Mouse (Mus musculus): ENCODE data around the gene Cdkn1b. TPM values are rescaled to one million over a fixed set of nuclear protein-coding genes. Genes with fewer than 3 reads are reported as not detected.

The Cdkn1b gene
- total RNA-seq, 2 experiments from 2014 or later = 42.0 to 42.4 TPM

DNA sequence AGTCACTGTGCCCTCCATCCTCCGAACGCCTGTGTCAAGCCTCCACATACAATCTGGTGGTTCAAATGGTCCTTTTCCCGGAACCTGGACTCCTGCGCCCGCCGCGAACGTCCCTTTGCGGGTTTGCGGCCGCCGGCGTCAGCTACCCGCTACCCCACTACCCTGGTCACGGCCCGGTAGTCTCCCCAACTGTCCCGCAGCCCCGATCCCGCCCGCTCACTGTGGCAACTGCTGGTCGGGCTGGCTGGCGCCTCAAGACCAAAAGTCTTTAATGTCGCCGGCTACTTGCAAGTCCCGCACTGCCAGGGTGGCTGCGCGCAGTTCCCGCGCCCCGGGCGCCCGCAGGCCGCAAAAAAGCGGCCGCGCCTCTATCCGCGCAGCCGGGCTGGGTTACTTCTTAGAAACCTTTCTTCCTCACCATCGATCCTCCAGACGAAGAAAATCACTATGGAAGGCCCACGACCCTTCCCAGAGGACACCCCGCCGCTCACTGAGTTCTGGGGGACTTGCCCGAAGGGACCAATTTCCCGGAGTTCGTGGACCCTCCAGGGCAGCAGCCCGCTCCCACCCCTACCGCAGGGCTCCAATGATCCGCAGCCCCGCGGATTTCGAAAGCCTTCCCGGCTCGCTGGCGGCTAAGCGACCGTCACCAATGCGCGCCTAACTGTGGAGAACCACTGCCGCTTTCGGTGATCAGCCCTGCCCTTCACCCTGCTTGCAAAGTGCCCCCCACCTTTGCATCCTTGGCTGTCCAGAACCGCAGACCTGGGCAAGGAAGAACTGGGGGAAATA lies 6.8 kb downstream of the Cdkn1b start:
- intact Hi-C loops (cut with DNase I; ENCODE audit: low total_unique reads) = no loop called here
- peak; percentile 49 for DNase-seq

DNA sequence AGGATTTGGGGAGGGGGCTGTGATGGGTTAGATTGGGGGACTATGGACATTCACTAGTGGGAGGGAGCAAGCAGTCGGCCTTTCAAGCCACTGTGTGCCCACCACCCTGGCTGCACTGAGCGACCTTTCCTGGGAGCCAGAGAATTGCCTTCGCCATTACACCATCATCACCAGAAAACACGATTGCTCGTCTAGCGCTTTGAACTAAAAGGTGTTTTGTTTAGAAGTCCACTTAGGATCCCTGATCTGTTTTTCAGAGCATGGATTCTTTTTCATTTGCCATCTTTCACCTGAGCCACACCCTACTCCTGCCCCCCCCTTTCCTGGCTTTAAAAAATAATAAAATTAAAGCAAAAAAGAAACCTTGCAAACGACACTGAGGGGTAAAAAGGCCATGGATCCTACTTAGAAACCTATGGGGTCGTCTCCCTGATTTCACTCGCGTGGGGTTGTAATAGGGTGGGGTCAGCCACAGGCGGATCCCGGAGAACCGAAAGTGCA lies 7.4 kb downstream of the Cdkn1b start:
- DNase-seq = no peak
- intact Hi-C loops (cut with DNase I; ENCODE audit: low total_unique reads) = no loop called here

GRCm38 (mm10) chr6:134928096-134928888 lies 8.1 kb downstream of the Cdkn1b start:
- peak; percentile 85 for DNase-seq
- intact Hi-C loops (cut with DNase I; ENCODE audit: low total_unique reads) = no loop called here

DNA sequence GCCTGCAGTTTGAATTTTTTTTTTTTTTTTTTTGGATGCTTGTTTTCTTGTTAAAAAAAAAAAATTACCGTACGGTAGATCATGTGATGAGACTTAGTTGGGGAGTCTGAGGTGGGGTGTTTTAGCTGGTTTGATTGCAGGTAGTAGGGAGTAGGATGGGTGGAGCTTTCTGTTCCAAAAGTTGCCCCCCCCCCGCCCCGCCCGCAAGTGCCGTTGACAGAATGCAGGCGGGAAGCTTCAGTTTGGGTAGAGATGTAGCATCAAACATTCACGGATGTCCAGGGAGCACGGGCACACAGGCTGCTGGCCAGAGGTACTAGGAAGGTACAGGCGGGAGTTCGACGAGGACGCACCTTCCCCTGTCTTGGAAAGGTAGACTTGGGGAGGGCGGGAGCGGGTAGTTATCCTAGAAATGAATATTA lies 8.7 kb downstream of the Cdkn1b start:
- DNase-seq = no peak
- intact Hi-C loops (cut with DNase I; ENCODE audit: low total_unique reads) = no loop called here

DNA sequence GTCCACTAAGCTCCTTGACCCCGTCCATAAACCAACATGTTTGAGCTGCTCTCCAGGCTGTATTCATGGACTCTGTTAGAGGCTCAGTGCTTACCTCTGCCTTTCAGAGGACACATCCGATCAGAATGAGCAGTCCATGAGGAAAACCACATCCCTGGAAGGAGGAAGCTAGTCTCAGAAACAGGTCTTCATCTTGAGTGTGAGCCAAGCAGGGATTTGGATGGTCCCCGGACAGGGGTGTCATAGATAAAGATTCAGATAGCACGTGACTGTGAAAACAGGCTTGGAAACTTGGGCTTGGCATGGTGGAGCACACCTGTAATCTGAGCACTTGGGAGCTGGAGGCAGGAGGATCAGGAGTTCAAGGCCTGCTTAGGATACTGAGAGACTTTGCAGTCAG lies 9.7 kb downstream of the Cdkn1b start:
- intact Hi-C loops (cut with DNase I; ENCODE audit: low total_unique reads) = no loop called here

GRCm38 (mm10) chr6:134930383-134930782 lies 10.2 kb downstream of the Cdkn1b start:
- intact Hi-C loops (cut with DNase I; ENCODE audit: low total_unique reads) = no loop called here

More for the DNA sequence above, 9.7 kb downstream of the Cdkn1b start:
- no peak for DNase-seq

GRCm38 (mm10) chr6:134931146-134931545 lies 10.9 kb downstream of the Cdkn1b start:
- DNase-seq = no peak
- intact Hi-C loops (cut with DNase I; ENCODE audit: low total_unique reads) = no loop called here

More at GRCm38 (mm10) chr6:134930383-134930782, 10.2 kb downstream of the Cdkn1b start:
- DNase-seq = no peak

GRCm38 (mm10) chr6:134932486-134933206 lies 12.4 kb downstream of the Cdkn1b start:
- intact Hi-C loops (cut with DNase I; ENCODE audit: low total_unique reads) = no loop called here

GRCm38 (mm10) chr6:134933207-134933558 lies 13.0 kb downstream of the Cdkn1b start:
- intact Hi-C loops (cut with DNase I; ENCODE audit: low total_unique reads) = no loop called here
- DNase-seq = no peak

More at GRCm38 (mm10) chr6:134932486-134933206, 12.4 kb downstream of the Cdkn1b start:
- DNase-seq = no peak

DNA sequence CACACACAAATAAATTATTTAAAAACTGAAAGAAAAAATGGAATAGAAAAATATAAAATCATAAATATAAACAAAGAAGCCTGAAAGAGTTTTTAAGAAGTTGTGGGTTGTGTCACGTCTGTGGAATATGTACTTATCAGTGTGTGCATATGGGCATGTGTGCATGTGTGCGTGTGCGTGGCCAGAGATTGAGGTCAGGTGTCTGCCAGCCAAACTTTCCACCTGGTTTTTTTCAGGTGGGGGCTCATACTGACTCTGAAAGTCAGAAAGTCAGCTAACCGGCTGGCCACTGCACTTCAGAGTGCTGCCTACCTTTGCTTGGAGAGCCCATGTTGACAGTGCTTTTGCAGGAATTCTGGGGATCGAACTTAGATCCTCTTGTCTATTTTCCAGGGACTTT lies 14.1 kb downstream of the Cdkn1b start:
- intact Hi-C loops (cut with DNase I; ENCODE audit: low total_unique reads) = no loop called here

GRCm38 (mm10) chr6:134939781-134940180 lies 19.6 kb downstream of the Cdkn1b start:
- intact Hi-C loops (cut with DNase I; ENCODE audit: low total_unique reads) = loop anchor here (10.0 kb wide), 1 partner anchor 285 kb away; no protein-coding TSS in a partner anchor
- no peak for DNase-seq

More for the DNA sequence above, 14.1 kb downstream of the Cdkn1b start:
- DNase-seq = no peak

- intact Hi-C loops (cut with DNase I; ENCODE audit: low total_unique reads) = loop anchor here (10.0 kb wide), 1 partner anchor 289 kb away; no protein-coding TSS in a partner anchor
- DNase-seq = no peak
Measured at GRCm38 (mm10) chr6:134943759-134944407, 23.7 kb downstream of the Cdkn1b start.

GRCm38 (mm10) chr6:134946054-134946453 lies 25.9 kb downstream of the Cdkn1b start:
- no peak for DNase-seq
- intact Hi-C loops (cut with DNase I; ENCODE audit: low total_unique reads) = loop anchor here (5.0 to 10.0 kb wide), 2 partner anchors 74 to 291 kb away; no protein-coding TSS in a partner anchor

DNA sequence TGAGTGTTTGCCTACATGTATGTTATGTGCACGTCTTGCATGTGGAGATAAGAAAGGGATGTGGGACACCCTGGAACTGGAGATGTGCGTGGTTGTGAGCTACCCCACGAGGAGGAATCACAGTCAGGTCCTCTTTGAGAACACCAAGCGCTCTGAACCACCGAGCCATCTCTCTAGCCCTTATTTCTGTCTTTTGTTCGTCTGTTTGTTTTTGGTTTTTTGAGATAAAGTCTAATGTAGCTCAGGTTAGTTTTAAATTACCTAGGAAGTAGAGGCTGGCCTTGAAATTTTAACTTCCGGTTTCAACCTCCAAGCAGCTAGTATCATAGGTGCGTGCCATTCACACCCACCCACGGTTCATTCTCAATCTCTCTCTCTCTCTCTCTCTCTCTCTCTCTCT lies 26.7 kb downstream of the Cdkn1b start:
- intact Hi-C loops (cut with DNase I; ENCODE audit: low total_unique reads) = loop anchor here (5.0 to 10.0 kb wide), 2 partner anchors 75 to 292 kb away; no protein-coding TSS in a partner anchor
- no peak for DNase-seq

GRCm38 (mm10) chr6:134947311-134948087 lies 27.3 kb downstream of the Cdkn1b start:
- intact Hi-C loops (cut with DNase I; ENCODE audit: low total_unique reads) = loop anchor here (5.0 to 10.0 kb wide), 2 partner anchors 75 to 293 kb away; no protein-coding TSS in a partner anchor
- DNase-seq = peak; percentile 71

DNA sequence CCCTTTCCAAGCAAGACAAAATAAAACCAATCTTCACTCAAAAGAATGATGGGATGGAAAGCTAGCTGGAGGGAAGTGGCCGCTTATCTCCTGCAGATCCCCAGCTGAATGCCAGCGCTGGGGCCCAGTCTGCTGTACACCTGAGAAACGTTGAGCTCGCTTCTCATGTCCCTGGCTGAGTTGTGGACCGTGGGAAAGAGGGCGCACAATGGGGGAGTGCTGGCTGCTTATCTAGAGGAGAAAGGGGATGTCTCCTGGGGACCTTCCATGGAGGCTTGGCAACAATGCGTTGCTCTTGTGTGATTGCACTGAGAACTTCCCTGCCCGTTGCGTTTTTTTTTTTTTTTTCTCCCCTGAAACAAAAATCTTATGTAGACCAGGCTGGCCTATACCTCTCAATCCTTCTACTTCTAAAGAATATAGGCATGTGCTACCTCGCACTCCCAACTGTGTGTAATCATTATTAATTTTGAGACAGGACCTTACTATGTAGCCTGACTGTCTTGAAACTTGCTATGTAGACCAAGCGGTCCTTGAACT lies 28.4 kb downstream of the Cdkn1b start:
- DNase-seq = no peak

DNA sequence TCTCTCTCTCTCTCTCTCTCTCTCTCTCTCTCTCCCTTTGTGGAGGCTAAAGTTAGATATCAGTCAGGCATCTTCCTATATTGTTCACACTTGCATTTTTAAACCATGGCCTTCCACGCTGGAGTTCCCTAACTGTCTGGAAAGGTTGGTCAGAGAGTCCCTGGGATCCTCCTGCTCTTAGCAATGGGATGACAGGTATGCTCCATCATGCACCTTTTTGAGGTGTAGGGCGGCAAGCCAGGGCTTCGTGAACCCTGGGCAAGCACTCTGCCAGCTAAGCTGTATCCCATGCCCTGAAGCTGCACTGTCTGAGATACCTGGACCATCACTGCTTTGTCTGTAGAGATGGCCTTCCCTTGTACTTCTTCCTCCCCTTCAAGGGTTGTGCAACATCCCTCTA lies 29.0 kb downstream of the Cdkn1b start:
- intact Hi-C loops (cut with DNase I; ENCODE audit: low total_unique reads) = loop anchor here (5.0 to 10.0 kb wide), 2 partner anchors 77 to 294 kb away; no protein-coding TSS in a partner anchor
- DNase-seq = no peak

More for the DNA sequence above, 28.4 kb downstream of the Cdkn1b start:
- intact Hi-C loops (cut with DNase I; ENCODE audit: low total_unique reads) = loop anchor here (5.0 to 10.0 kb wide), 2 partner anchors 76 to 294 kb away; no protein-coding TSS in a partner anchor

GRCm38 (mm10) chr6:134951364-134951763 lies 31.2 kb downstream of the Cdkn1b start:
- no peak for DNase-seq

More at GRCm38 (mm10) chr6:134951364-134951763, 31.2 kb downstream of the Cdkn1b start:
- intact Hi-C loops (cut with DNase I; ENCODE audit: low total_unique reads) = no loop called here
